Mouse (Mus musculus) heart, adult 8-10 months (tissue): Measurements from ENCODE around the gene Klhl41. TPM values are rescaled to one million over a fixed set of nuclear protein-coding genes. Genes with fewer than 3 reads are reported as not detected.
"Not testable (repeated sequence)": the region's sequence is repeated elsewhere in the genome, so short reads cannot be mapped to it uniquely, and the experiment has no call there.

ENCODE experiments used
- DNase-seq: peaks from one replicate; pipeline ENCODE4 v3.0.0; 2022; ENCODE audit warnings: low spot score
- total RNA-seq, 4 experiments: library from RNA; stranded (reverse); gene quantifications; 2 replicates each; pipeline ENCODE4 v1.2.4; 2022

Gene Klhl41
- 10 to 100 TPM; 85.6 to 96.6 (median 88.1) TPM for total RNA-seq

DNA sequence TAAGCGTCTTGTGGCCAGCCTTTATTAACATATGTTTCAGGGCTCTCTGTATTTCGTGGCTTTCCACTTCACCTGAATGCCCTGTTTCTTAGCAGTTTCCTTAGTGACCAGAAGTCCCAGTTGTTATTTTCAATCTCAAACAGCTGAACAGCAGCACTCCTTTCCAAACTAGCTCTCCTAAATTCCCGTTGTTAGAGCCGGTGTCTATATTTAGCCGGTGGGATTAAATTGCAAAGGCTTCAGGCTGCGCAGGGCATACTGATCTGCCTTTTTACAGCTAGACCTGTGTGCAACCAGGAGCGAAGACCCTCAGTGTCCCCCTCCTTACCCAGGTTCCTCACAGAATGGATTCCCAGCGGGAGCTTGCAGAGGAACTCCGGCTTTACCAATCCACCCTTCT, at the start of gene Klhl41:
Gene Klhl41, plus strand, starts transcription at position 268 of the 400 bp plus-strand sequence.
- no peak for DNase-seq

DNA sequence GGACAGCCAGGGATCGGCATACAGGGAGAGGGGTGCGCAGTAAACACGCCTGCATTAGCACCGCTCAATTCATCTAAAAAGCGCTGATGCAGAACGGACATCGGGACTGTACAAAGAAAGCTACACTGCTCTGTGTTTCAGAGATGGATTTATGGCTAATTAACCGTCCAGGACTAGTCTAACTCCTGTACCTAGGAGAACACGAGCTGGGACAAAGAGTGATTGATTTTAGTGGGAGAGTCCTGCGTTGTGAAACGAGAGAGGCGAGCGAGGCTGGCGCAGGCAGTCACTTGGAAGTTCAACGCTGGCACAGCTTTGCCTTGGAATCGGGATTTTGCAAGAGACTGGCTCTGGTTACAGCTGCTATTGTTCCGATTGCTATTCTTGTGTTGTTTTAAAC, 40.7 kb upstream of the Klhl41 start:
- DNase-seq, result no peak

DNA sequence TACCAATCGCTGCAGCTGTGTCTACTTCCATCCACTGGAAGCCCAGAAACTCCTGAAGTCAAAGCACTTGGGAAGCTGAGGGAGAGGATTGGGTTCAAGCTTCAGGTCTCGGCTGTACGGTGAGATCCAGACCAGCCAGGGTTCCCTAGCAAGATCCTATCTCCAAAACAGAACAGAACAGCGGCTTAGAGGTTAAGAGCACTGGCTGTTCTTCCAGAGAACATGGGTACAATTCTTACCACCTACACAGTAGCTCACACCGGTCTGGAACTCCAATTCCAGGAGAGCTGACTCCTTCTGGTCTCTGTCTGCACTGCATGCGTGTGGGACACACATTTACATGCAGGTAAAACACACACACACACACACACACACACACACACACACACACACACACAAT, 40.0 kb upstream of the Klhl41 start:
- DNase-seq, result no peak

DNA sequence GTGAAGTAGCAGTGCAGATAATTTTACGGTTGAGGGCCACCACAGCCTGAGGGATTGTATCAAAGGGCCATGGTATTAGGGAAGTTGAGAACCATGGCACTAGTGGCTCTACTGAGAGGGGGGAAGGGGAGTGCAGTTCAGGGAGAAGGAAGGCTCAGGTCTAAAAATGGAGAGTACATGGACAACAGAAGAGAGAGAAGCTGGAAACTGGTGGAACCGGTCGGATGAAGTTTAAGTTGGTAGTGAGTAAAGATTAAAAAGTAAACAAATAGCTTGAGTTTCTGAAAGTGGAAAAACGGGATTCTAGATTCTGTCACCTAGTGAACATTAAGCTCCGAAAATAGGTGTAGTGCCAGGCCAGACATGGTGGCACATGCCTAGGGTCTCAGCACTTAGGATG, 39.1 kb upstream of the Klhl41 start:
- no peak for DNase-seq

DNA sequence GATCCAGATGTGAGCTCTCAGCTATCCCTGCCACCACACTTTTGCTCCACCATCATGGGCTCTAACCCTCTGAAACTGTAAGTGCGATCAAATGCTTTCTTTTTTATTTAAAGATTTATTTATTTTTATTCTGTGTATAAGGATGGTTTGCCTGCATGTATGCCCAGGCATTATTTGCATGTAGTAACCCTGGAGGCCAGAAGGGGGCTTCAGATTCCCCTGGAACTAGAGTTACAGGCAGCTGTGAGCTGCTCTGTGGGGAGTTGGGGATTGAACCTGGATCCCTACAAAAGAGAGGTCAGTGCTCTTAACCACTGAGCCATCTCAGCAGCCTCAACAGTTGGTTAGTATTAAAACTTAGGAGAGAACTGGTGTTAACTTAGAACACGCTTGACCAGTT, 38.5 kb upstream of the Klhl41 start:
- DNase-seq, result no peak

DNA sequence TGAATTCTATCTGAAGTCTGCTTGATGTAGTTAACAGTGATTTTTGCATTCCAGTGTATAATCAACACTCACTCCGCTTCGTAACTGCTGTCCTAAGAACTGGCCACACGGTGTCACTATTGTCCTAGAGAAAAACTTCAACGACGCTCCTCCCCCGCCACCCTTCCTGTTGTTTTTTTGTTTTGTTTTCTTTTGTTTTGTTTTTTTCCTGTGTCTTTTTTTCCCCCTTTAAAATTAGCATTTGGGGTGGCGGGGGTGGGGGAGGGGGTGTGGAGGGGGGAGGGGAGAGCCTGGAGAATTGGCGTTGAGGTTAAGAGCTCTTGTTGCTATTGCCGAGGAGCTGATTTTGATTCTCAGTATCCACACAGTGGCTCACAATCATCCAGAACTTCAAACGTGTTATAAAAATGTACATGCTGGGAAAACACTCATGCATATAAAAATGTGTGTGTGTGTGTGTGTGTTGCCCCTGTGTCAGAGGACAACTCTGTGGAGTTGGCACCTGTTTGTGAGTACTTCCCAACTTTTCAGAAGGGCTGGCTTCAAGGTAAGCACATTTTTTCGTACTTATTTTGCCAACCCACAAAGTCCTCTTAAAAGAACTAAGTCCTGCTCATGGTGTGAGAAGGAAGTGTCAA, 34.7 kb upstream of the Klhl41 start:
- DNase-seq, result peak; percentile 50

DNA sequence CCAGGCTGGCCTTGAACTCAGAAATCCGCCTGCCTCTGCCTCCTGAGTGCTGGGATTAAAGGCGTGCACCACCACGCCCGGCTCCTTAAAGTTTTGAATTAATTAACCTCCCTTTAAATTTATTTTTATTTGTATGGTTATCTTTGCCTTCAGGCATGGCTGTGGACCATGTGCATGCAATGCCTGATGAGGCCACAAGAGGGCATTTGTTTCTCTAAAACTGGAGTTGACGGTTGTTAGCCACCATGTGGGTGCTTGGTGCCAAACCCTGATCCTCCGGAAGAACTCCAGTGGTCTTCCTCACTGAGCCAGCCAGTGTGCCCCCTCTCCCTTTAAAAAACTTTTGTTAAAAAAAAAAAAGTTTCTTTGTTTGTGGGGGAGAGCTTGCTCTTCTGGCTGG, 34.1 kb upstream of the Klhl41 start:
- peak; percentile 32 for DNase-seq

DNA sequence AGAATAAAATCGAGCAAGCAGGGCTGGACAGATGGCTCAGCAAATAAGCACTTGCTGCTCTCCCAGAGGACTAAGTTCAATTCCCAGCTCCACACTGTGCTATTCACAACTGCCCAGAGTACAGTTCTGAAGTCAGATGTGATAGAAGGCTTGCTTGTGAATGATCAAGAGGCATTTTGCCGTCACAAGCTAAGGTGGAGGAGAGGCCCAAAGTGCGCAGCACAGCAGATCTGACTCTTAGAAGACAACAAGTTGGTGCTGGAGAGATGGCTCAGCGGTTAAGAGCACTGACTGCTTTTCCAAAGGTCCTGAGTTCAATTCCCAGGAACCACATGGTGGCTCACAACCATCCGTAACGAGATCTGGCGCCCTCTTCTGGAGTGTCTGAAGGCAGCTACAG, 31.9 kb upstream of the Klhl41 start:
- DNase-seq, result not testable (repeated sequence)

DNA sequence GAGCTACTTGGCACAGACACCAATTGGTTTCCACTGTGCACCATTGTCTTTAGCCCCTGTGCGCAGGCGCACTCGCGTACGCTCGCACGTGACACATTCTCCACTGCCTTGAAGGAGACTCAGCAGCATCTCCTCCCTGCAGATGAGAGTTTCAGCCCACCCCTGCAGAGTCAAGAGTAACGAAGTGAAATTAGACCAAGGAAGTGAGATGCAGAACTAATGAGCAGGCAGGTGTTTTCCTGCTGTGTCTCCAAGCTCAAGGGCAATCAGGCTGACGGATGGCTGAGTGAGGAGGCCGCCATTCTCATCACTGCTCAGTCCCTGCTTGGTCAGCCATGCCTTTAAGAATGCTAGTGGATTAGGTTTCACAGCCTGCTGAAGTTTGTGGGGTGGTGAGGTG, 29.8 kb upstream of the Klhl41 start:
- DNase-seq, result no peak

DNA sequence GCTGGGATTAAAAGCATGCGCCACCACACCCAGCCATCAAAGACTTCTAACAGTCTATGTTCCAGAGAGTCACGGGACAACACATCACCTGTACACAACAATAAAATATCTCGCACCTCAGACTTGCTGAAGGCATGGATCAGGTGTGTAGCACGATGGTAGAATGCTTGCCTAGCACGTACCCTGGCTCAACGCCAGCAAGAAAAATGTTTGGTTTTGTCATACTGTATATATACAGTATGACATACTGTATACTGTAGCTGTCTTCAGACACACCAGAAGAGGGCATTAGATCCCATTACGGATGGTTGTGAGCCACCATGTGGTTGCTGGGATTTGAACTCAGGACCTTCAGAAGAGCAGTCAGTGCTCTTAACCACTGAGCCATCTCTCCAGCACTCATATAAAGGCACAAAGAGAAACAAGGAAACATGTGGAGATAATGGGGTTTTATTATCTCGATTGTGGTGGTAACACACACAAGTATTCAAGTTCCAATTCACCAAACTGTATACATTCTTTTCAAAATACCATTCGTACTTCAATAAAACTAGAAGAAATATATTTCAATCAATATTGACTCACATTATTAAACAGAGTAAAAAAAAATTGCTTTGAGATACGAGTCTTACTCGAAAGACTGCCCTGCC, 24.8 kb upstream of the Klhl41 start:
- no peak for DNase-seq

DNA sequence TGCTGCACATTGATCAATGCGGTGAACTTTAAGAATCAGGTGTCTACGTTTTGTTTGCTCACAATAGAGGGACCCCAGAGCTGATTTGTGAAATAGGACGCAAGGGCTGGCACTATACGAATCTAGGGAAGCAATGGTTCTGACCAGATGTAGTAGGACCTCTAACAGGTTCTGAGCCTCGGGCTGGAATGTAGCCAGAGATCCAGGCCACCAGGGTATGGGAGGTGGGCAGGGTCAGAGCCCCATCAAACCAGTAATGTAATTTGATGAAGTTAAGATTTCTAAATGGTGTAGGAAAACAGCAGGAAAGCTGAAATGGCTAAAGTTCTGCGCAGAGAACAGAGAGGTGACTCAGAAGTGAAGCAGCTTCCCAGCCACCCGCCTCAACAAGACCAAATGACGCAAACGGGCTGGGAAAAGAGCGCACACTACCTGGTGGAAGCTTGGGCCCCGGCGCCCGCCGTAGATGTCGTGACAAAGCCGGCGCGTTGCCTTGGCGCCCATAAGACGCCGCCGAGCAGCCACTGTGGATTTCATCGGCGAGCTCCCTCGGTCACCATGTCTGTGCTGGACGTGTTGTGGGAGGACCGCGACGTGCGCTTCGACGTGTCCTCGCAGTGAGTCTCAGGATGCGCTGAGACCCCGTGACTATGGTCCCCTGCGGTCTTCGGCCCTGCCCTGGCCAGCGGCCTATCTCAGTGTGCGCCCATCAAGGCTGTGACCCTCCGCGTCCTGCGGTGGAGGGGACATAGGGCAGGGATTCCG, 23.0 kb upstream of the Klhl41 start, which contains the start of gene Bbs5:
Gene Bbs5, plus strand, starts transcription at position 446 of the 765 bp plus-strand sequence.
- DNase-seq, result peak; percentile 88

DNA sequence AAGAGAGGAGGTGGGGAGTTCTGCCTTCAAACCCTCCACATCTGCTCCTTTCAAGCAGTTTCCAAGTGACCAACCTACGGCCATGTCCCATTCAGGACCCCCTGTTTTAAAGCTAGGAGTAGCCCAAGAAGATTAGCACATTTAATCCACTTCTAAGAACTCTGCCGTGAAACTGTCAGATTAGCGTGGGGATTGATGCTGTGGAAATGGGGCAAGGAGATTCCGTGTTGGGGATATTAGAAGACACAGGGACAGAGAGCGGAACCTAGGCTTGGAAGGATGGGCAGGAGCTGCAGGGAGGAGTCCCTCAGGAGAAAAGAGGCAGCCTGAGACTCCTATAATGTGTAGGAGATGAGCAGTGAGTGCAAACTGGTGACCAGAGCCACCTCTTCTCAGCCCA, 20.2 kb upstream of the Klhl41 start:
- no peak for DNase-seq

DNA sequence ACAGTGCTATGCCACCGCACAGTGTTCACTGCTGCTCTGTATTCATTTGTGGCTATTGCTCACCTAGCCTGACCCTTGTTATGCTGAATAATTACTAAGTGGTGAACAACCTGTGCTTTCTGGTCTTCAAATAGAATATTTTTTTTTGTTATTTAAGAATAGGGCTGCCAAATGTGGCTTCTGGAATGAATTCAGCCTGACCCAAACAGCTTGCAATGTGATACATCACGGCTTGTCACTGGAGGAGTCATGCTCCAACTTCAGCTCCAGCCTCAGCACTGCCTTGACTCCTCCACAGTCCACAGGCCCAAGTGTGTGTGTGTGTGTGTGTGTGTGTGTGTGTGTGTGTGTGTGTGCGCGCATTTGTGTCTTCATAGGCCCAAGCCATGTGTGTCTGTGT, 10.6 kb upstream of the Klhl41 start:
- no peak for DNase-seq

DNA sequence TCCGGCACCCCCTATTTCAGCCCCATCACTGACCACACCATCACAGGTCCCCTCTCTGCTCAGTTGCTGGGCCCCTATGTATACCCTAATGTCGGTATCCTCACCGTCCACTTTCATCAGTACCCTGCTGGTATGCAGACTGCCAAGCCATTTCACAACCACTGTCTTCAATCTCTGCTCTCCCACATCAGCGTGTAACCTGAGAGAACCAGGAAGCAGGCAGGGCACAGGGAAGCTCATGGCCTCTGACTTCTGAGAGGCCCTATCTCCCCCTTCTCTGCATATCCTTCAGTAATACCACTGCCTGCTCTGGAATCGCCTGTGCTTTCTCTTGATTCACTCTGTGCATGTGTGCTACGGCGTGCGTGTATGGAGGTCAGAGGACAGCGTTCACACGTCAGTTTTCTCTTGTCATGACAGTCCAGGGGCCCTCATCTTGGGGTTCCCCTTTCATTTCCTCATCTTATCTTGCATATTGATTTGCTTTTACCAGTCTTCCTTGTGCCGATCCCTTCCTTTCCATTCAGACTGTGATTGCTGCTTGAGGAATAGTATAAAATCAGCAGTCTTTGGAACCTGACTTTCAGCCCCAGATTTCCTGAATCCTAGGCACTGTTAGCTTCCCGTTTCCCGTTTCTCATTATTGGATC, 6.0 kb upstream of the Klhl41 start:
- no peak for DNase-seq

DNA sequence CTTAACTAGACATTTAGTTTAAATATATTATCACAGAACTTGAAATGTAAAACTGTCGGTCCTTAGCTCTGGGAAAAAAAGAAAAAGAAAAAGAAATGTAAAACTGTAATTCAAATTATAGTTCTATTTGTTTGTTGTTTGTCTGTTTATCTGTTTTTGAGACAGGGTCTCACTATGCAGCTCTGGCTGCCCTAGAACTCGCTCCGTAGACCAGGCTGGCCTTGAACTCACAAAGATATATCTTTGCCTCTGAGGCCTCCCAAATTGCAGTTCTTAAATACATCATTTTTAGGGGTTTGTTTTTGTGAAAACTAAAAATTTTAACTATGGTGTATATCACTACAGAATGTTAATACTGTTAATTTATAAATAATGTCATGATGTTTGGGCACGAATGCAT, 2.3 kb upstream of the Klhl41 start:
- DNase-seq, result no peak

DNA sequence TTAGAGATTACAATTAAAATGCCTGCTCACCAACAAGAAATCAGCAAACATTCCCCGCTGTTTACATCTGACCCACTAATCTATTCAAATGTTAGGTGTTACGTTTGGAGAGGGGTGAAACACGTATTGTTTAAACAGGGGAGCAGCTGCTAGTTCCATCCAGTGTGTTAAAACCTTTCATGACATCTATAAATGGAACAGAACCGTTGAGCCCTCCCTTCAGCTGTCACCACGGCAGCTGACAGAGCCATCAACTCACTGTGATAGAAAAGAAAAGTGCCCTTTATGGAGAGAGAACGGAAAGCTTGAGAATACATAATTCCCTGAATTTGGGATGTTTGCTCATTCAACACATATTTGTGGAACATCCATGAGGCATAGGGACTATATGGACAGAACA, 1.5 kb upstream of the Klhl41 start:
- no peak for DNase-seq

DNA sequence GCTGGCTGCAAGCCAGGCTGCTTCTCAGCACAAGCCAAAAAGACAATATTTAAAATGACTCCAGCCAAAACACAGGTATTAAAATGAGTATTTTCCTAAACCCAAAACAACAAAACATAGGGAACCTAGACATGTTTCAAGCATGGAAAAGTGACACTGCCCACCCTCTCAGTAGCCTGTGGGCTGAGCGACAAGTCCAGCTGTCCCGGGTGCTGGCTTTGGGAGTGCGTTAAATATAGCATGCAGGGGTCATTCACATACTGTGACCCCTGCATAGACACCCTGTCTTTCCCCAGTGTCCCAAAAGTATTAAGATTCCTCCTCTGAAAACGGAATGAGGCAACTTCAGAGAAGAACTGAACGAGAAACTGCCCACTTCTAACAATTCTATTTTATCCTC, 3.8 kb downstream of the Klhl41 start:
- DNase-seq, result no peak

DNA sequence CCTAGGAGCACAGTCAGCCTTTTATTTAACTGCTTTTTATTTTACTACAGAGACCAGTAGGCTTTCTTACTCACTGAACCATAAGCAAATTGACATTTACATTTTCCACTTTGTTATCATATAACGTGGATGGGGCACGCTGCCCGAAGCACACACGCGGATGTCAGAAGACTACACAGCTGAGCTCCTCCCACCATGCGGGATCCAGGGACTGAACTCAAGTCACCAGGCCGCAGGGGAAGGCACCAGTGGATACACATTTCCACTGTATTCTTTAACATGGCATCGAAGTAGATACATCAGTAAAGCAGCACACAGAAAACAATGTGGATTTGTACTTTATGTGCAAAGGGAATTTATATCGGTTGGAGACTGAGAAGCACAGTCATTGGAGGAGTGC, 5.3 kb downstream of the Klhl41 start:
- no peak for DNase-seq

DNA sequence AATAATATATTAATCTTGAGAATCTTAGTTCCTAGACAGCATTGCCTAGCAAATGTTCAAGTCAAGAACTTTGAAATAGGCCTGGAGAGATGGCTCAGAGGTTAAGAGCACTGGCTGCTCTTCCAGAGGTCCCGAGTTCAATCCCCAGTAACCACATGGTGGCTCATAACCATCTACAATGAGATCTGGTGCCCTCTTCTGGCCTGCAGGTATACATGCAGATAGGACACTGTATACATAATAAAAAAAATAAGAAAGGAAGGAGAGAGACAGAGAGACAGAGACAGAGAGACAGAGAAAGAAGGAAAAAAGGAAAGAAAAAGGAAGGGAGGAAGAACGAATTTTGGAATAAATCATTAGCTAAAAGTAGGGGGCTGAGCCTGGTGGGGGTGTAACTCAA, 6.8 kb downstream of the Klhl41 start:
- DNase-seq, result no peak

DNA sequence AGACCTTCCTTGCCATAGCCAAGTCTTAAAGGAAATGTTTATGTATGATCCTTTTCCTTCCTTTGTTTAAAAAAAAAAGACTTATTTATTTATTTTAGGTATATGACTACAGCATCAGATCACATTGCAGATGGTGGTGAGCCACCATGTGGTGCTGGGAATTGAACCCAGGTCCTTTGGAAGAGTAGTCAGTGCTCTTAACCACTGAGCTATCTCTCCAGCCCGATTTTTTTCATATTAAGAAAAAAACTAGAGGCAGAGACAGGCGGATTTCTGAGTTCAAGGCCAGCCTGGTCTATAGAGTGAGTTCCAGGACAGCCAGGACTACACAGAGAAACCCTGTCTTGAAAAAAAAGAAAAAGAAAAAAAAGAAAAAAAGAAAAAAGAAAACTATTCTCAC, 7.3 kb downstream of the Klhl41 start:
- DNase-seq, result not testable (repeated sequence)

DNA sequence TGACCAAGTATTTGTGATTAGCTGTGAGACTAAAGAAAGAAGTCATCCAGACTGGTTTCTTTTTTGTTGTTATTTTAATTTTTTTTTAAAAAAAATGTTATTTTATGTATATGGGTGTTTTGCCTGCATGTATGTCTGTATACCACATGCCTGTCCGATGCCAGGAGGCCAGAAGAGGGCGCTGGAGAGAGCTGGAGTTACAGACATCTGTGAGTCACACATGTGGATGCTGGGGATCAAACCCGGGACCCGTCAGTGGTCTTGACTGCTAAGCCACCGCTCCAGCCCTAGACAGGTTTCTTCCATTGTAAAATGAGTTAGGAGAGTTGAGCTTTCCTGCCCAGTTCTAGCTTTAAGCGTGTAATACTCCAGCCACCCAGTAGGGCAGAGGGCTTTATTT, 10.1 kb downstream of the Klhl41 start:
- no peak for DNase-seq

DNA sequence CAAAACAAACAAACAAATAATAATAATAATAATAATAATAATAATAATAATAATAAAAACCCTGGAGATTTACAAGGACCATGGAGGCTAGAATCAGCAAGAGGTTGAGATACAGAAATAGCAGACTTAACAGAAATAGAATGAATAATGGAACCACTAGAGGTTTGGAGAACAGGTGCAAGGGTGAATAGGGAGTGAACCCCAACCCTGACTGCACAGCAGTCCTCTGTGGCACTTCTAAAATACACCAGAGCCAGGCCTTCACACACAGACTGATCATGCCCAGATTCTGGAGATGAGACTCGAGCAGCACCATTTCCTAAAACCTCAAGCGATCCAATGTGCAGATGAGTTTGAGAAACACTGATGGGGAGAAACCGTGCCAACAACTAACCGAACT, 12.0 kb downstream of the Klhl41 start:
- no peak for DNase-seq
